Mouse (Mus musculus) ES-CJ7 (cell line): ENCODE measurements at regions not wholly inside any gene's neighbourhood (a gene's known extent, or its start where the extent isn't known, plus 50 kb on each side); places are given as distances from the start of the nearest gene placed in this dataset.
A peak's percentile ranks its signal among the peaks of the same experiment; 100 is the strongest.

Source experiments
- DNase-seq: peaks from one replicate; pipeline ENCODE4 v3.0.0; 2011; ENCODE audit warnings: low read depth, low spot score

DNA sequence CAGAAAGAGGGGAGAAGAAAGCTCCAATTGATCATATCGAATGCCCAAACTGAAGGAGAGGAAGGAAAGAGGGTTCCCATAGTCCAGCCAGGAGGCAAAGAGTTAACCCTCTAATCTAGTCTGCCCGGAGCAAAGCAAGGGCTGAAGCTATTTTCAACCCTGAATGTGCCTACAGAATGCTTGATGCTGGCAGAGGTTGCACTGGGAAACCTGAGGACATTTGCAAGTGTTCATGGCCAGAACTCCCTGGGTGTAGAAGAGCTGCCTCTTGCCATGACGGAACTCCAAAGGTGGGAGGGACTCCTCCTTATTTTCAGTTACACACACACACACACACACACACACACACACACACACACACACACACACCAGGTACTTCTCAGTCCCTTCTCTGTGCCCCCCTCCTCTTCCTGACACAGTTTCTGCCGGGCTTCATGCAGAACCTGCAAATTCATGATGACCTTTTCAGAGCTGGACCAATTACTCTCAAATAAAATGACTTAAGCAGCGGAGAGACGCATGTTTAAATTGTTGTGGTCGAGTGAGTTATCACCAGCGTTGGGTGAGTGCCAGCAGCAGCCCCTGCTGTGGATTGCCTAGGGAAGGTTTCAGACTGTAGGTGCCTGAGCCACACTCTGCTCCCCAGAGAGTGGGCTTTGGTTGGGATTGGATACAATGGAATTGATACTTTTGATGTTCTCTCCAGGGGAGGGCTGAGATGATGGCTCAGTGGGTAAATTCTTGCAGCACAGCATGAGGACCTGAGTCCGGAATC, 152.1 kb upstream of the Sdk2 start:
- no peak for DNase-seq

- DNase-seq = peak; percentile 84
Observed at GRCm38 (mm10) chr11:114217245-114217757, 150.5 kb upstream of the Sdk2 start.

GRCm38 (mm10) chr11:114216493-114216892, 149.6 kb upstream of the Sdk2 start:
- no peak for DNase-seq

DNA sequence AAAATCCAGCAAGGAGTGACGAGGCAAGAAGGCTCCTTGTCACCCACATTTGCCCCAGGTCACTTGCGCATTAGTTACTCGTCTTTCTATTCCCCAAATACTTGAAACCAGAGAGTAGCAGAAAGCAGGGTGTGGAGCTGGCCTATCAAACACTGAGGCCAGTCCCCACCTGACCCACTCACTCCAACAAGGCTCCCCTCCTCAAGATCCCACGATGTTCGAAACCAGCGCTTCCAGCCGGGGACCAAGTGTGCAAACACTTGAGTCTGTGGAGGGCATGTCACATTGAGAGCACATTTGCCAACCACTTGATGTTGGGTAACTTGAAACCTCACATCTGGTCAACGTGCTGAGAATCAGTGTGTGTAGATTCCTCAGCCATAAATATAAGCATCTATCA, 148.4 kb upstream of the Sdk2 start:
- no peak for DNase-seq

DNA sequence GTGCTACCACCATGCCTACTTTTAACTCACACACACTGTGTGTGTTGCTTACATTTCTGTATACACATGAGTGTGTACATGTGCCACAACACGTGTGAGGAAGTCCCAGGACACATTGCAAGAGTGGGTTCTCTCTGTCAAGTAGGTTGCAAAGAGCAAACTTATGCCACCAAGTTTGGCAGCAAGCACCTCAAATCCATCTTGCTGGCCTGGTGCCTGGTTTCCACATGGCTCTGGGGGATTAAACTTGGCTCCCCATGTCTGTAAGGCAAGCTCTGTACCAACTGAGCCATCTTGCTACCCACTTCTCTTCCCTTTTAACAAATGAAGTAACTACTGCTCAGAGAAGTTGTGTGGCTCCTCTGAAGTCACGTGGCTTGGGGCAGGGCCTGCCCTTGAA, 145.3 kb upstream of the Sdk2 start:
- DNase-seq = no peak

DNA sequence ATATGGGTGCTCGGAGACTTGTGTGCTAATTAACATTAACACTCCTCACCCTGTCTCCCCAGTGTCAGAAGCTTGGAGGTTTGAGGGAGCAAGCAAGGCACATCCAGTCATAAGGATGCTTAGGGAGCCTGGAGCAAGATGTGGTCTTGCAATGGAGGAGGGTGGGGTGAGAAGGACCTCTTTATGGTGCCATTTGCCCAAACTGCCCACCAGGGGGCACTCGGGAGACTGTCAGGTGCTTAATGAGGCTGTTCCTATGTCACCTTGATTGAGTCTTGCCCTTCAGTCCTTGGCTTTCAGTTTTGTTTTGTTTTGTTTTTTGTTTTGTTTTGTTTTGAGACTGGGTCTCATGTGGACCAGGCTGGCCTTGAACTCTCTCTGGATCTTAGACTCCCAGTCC, 138.3 kb upstream of the Sdk2 start:
- peak; percentile 82 for DNase-seq

DNA sequence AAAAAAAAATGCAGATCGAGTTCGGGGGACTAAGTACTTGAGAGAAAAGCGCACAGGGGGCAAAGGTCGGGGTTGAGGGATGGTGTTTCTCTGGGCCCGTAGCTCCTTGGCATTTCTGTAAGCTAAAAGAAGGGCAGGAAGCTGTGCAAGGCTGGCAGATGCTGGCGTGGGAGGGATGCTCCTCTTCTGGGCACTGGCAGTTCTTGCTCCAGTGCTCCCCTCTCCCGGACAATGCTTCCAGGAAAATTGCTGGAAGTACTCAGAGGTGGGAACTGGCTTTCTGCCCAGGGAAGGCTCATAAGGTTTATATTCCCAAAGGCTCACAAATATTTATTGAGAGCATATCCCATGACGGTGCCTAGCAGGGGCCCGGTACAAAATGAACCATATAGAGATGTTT, 136.6 kb upstream of the Sdk2 start:
- DNase-seq = no peak

- DNase-seq = peak; percentile 70
Observed at GRCm38 (mm10) chr11:114202486-114202885, 135.6 kb upstream of the Sdk2 start.

GRCm38 (mm10) chr11:114199081-114199586, 132.3 kb upstream of the Sdk2 start:
- DNase-seq = no peak

- no peak for DNase-seq
Observed at GRCm38 (mm10) chr11:114198317-114199032, 131.6 kb upstream of the Sdk2 start.

DNA sequence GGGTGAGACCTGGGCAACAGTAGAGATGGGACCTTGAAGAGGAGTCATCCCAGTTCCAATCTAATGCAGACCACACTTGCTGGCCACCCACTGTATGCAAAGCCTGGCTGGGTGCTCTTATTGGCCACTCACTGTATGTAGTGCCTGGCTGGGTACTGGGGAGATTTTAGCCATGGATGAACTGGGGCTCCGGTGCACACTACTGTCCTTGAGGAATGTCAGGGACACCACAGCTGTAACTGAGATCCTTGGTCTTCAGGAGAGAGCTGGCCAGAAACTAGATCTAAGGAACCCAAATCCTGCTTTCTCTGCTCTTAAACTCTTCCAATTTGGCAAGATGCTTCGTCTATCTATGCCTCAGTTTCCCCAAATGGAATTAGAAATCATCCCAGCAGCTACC, 128.4 kb upstream of the Sdk2 start:
- no peak for DNase-seq

GRCm38 (mm10) chr11:114194055-114194706, 127.3 kb upstream of the Sdk2 start:
- DNase-seq = peak; percentile 87

DNA sequence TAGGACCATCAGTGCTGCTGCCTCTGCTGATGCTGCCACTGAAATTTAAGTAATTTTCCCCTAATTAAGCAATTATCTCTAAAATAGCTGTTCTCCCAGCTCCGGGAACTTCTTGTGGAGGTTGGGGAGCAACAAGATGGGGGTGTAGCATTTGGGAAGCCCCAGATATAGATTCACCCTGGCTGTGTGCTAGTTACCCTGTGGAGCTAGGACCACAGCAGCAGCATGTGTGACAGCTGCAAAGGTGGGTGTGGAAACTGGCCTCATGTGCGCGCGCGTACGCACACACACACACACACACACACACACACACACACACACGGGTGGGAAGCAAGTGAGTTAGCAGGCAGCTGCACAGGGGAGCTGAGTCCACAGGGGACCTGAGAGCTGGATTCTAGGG, 126.2 kb upstream of the Sdk2 start:
- DNase-seq = no peak

DNA sequence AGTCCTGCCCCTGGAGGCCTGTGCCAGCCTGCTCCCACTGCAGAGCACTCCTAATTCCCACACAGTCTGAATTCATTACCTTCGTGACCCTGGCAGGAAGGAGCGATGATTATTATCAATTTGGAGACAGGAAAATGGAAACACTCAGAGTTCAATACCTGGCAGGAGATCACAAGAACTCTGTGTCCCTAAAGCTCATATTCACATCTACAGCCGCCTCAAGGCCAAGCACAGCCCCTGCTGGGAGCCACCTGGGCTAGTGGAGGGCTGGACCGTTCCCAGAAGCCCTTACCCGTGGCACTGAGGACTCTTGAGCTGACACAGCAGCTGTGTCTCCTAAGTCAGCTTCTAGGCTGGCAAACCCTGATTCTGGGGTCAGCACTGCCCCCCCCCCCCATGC, 124.8 kb upstream of the Sdk2 start:
- no peak for DNase-seq

DNA sequence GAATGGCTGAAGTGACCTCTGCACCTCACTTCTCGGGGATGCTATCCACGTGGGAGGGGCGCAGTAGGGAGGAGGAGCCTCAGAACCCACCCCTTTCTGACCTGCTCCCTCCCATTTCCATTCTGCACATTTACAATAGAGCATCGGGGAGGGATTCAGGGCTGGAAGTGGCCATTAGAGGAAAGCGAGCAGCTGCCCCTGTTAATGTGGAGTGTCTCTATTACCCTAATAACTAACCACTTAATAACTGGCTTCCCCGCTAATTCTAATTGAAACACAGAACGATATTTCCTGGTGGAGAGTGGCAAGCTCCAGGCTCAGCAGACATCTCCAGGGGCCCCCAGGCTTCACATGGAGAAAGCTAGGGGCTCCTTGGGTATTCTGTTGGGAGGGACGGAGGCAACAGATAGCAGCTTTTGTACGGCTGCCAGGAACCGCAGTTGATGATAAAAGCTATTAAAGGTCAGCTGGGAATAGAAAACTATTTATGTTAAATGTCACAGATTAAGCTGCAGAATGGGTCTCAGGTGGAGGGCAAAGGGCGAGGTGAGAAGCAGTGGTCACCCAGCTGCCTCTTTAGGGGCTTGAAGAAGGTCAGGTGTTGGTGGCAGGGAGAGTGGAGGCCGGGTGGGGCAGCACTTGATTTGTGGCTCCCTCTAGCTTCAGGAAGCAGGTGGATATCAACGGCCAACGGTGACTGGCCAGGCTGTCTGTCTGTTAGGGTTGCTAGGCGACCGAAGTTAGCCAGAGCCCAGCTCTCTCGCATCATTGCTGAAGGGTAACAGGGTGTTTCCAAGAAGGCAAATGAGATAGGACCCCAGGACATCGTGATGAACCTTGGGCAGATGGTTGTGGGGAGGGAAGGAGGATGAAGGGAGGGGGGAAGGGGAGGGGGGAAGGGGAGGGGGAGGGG, 118.4 kb upstream of the Sdk2 start:
- DNase-seq = peak; percentile 82

- DNase-seq = peak; percentile 59
Observed at GRCm38 (mm10) chr11:114184431-114184830, 117.6 kb upstream of the Sdk2 start.

- DNase-seq = no peak
Observed at GRCm38 (mm10) chr11:114183231-114183630, 116.4 kb upstream of the Sdk2 start.

DNA sequence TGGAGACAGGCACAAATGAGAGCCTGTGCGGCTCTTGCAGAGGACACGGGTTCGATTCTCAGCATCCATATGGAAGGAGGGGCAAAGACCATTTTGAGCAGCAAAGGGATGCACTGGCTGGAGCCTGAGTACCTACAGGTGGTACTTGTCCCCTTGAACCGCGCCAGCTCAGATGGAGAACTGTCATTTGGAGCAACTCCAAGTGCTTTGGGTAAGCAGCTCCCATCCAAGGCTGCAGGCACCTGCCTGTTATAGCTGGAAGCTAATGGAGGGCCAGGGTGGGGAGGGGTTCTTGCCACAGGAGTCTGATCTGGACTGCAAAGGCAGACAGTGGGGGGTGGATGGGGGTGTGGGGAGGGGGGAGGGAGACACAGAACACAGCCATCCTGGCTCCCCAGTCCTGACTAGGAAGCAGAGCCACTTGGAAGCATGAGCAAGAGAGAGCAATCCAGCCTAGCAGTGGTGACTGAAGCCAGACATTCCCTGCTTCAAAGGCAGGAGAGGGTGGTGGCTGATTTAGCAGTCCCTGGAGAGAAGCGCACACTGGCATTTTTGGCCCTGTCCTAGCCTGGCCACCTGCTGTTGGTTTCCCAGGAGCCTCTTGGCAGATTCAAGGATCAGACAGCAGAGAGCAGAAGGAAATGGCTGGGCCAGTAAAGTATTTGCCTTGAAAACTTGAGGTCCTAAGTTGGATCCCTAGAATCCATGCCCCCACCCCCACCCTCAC, 112.1 kb upstream of the Sdk2 start:
- DNase-seq = no peak

DNA sequence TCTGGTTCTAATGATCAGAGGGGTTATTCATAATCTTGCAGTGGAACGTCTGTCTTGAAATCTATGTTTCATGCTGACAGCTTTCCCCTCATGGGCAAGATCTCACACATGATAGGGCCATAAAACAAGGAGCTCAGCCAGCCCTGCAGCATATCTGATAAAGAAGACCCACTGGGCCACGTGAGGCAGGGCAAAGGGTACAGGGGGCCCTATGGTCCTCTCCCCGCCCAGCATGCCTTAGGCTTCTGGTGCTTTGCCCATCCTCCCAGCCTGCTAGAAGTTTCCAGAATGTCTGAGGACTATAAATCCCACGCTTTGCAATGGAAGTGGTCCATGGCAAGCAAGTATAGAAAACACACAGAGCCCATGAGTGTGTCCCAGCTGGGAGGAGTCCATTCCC, 110.9 kb upstream of the Sdk2 start:
- no peak for DNase-seq

- no peak for DNase-seq
Observed at GRCm38 (mm10) chr11:114177281-114177680, 110.4 kb upstream of the Sdk2 start.
